Mouse (Mus musculus): ENCODE data around the gene Stk32c.

DNA sequence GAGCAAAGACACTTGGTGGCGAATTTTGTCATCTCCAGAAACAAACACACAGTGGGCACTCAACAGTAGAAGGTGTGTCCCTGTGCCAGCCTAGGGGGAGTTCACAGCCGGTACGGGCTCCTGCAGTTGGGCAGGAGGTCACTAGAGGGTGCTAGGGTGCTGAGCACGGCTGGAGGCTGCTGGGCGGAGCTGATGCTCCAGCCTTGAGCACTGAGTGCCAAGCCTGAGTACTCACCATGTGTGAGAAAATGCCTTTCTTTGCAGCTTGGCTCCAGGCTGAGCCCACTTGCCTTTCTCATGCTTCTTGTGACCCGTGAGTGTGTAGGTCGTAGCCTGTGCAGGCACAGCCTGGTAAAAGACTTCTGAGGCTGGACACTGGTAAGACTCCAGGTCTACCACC lies 20.6 kb upstream of the Stk32c start:
- TF ChIP-seq CTCF (IDR thresholded peaks at IDR 0.05; ENCODE audit: extremely low read depth, insufficient read depth, insufficient read length, insufficient replicate concordance) (peak; percentile 95), POLR2A (IDR thresholded peaks at IDR 0.05; ENCODE audit: low read depth, low read length) (no peak)

Measured in spleen, adult 2 months (tissue).